Mouse (Mus musculus) CH12.LX (cell line): Measurements from ENCODE around the gene Cnot2. TPM values are rescaled to one million over a fixed set of nuclear protein-coding genes. Genes with fewer than 3 reads are reported as not detected.

Experiments
- DNase-seq: peaks from one replicate; pipeline ENCODE4 v3.0.0-alpha.2; 2013; ENCODE audit errors: extremely low read depth
- H3K27ac ChIP-seq: 2 replicates; pipeline ENCODE4 v1.5.1; 2012; ENCODE audit warnings: low read depth, mild to moderate bottlenecking, control low read depth, moderate library complexity; ENCODE audit not compliant: insufficient read depth
- H3K27me3 ChIP-seq: replicated peaks from 2 replicates; pipeline ENCODE3; 2012; ENCODE audit warnings: inconsistent platforms
- H3K36me3 ChIP-seq, 2 experiments: replicated peaks in 1 of 2; 2 replicates each; pipeline versions ENCODE3 to v1.6.1; 2012; ENCODE audit warnings: inconsistent platforms in 1 of 2, low read length in 1 of 2, mild to moderate bottlenecking in 1 of 2, mixed read lengths in 1 of 2, moderate library complexity in 1 of 2; ENCODE audit not compliant: control insufficient read depth in 1 of 2, insufficient read depth in 1 of 2
- H3K4me1 ChIP-seq, 2 experiments: 2 replicates each; pipeline ENCODE4 v1.6.1; 2012; ENCODE audit warnings: inconsistent platforms in 1 of 2, moderate library complexity in 1 of 2; ENCODE audit not compliant: insufficient read depth in 2 of 2, control insufficient read depth in 1 of 2
- H3K4me2 ChIP-seq: 2 replicates; pipeline ENCODE4 v1.6.1; 2012; ENCODE audit warnings: low read depth, mild to moderate bottlenecking, control low read depth; ENCODE audit not compliant: poor library complexity, insufficient read depth, severe bottlenecking
- H3K4me3 ChIP-seq, 3 experiments: fragments of 150-350 bp in 1 of 3; sonication (generic) in 1 of 3; replicated peaks in 1 of 3; 2 replicates each; pipeline versions ENCODE3 to v1.5.1; 2011 to 2012; ENCODE audit warnings: low read depth in 2 of 3, low read length in 2 of 3, mild to moderate bottlenecking in 2 of 3, moderate library complexity in 2 of 3, control low read depth in 1 of 3, improper control_type of control experiment in 1 of 3, inconsistent platforms in 1 of 3, mixed read lengths in 1 of 3; ENCODE audit not compliant: poor library complexity in 1 of 3
- H3K79me2 ChIP-seq: replicated peaks from 2 replicates; pipeline ENCODE4 v1.6.1; 2012; ENCODE audit warnings: mild to moderate bottlenecking, moderate library complexity; ENCODE audit not compliant: control insufficient read depth, poor library complexity, insufficient read depth, severe bottlenecking; ENCODE audit errors: extremely low read depth
- H3K9ac ChIP-seq: 2 replicates; pipeline ENCODE4 v1.6.1; 2012; ENCODE audit warnings: low read depth, mild to moderate bottlenecking, control low read depth, moderate library complexity; ENCODE audit not compliant: insufficient read depth
- H3K9me3 ChIP-seq: replicated peaks from 2 replicates; pipeline ENCODE3; 2012; ENCODE audit warnings: low read length, inconsistent platforms, mixed read lengths
- CHD2 ChIP-seq: IDR thresholded peaks from 2 replicates; pipeline ENCODE4 v1.6.1; 2011; ENCODE audit warnings: low read length, improper control_type of control experiment
- CTCF ChIP-seq, 2 experiments: IDR thresholded peaks in 1 of 2; conservative IDR thresholded peaks in 1 of 2; 2 replicates each; pipeline ENCODE4 v1.5.1; 2011 to 2012; ENCODE audit warnings: low read depth in 2 of 2, low read length in 2 of 2, improper control_type of control experiment in 1 of 2, inconsistent platforms in 1 of 2, mild to moderate bottlenecking in 1 of 2, moderate library complexity in 1 of 2
- E2F4 ChIP-seq: IDR thresholded peaks from 2 replicates; pipeline ENCODE4 v1.6.1; 2011; ENCODE audit warnings: low read depth, low read length, improper control_type of control experiment; ENCODE audit not compliant: insufficient replicate concordance
- EP300 ChIP-seq: IDR thresholded peaks from 2 replicates; pipeline ENCODE4 v1.6.1; 2011; ENCODE audit warnings: low read length, improper control_type of control experiment
- GABPA ChIP-seq: IDR thresholded peaks from 2 replicates; pipeline ENCODE4 v1.6.1; 2012; ENCODE audit warnings: low read depth, low read length, improper control_type of control experiment, inconsistent platforms; ENCODE audit not compliant: insufficient replicate concordance
- HCFC1 ChIP-seq: IDR thresholded peaks from 2 replicates; pipeline ENCODE4 v1.6.1; 2012; ENCODE audit warnings: low read depth, mild to moderate bottlenecking, inconsistent platforms, low read length, improper control_type of control experiment
- JUN ChIP-seq: IDR thresholded peaks from 2 replicates; pipeline ENCODE4 v1.6.1; 2011; ENCODE audit warnings: low read depth, mild to moderate bottlenecking, low read length, improper control_type of control experiment, moderate library complexity; ENCODE audit not compliant: insufficient read depth
- MAZ ChIP-seq: IDR thresholded peaks from 2 replicates; pipeline ENCODE4 v1.6.1; 2012; ENCODE audit warnings: low read depth, mild to moderate bottlenecking, inconsistent platforms, low read length, improper control_type of control experiment, moderate library complexity
- MYC ChIP-seq: IDR thresholded peaks from 2 replicates; pipeline ENCODE4 v1.6.1; 2011; ENCODE audit warnings: low read depth, mild to moderate bottlenecking, improper control_type of control experiment, low read length
- NELFE ChIP-seq: IDR thresholded peaks from 2 replicates; pipeline ENCODE4 v1.6.1; 2011; ENCODE audit warnings: low read depth, low read length, improper control_type of control experiment
- RCOR1 ChIP-seq: conservative IDR thresholded peaks from 2 replicates; pipeline ENCODE4 v1.6.1; 2012; ENCODE audit warnings: low read depth, mild to moderate bottlenecking, inconsistent platforms, low read length, improper control_type of control experiment
- SIN3A ChIP-seq: IDR thresholded peaks from 2 replicates; pipeline ENCODE4 v1.6.1; 2012; ENCODE audit warnings: low read length, improper control_type of control experiment, inconsistent platforms
- SMC3 ChIP-seq: IDR thresholded peaks from 2 replicates; pipeline ENCODE4 v1.6.1; 2011; ENCODE audit warnings: low read depth, low read length, improper control_type of control experiment
- USF1 ChIP-seq: IDR thresholded peaks from 2 replicates; pipeline ENCODE4 v1.6.1; 2014; ENCODE audit warnings: low read depth, mild to moderate bottlenecking, inconsistent platforms, low read length, improper control_type of control experiment
- ZMIZ1 ChIP-seq: IDR thresholded peaks from 2 replicates; pipeline ENCODE4 v1.6.1; 2012; ENCODE audit warnings: low read depth, mild to moderate bottlenecking, inconsistent platforms, low read length, improper control_type of control experiment
- dilution Hi-C: fragments of 300-500 bp; cut with MboI; formaldehyde crosslinking; loops from 2 replicates; pipeline ENCODE4 v1.14.3; 2020; ENCODE audit warnings: low sequenced_read_pairs; ENCODE audit not compliant: extremely low pct_unique_long_range_greater_than_20kb, extremely low pct_ligation_motif_present
- in situ Hi-C: fragments of 300-500 bp; cut with MboI; formaldehyde crosslinking; loops from 3 replicates; pipeline ENCODE4 v1.14.3; 2019; ENCODE audit warnings: low sequenced_read_pairs, low pct_ligation_motif_present, low pct_unique_long_range_greater_than_20kb, mixed read lengths
- polyA plus RNA-seq: library from polyadenylated mRNA; unstranded; fragments of >175 nt; gene quantifications from 2 replicates; pipeline ENCODE4 v1.2.1, GENCODE M21; 2012; ENCODE audit warnings: low read depth; ENCODE audit not compliant: insufficient read length
- total RNA-seq, 2 experiments: library from RNA; depleted of rRNA; stranded (reverse); fragments of 300-350 nt in 1 of 2; fragments of >200 nt in 1 of 2; gene quantifications; 2 replicates each; pipeline ENCODE4 v1.2.3; 2012 to 2014

The Cnot2 gene
- total and polyA plus RNA-seq, 3 experiments, result 69.5 to 150 (median 97.0) TPM

GRCm38 (mm10) chr10:116628926-116629325, 47.6 kb upstream of the Cnot2 start:
- H3K4me1 ChIP-seq, result no peaks in the 10 kb centered on the region
- H3K9me3 ChIP-seq, result no peaks in the 10 kb centered on the region
- dilution Hi-C loops, result no loop called here
- no peaks in the 10 kb centered on the region for H3K79me2 ChIP-seq
- no peak for TF ChIP-seq SMC3
- TF ChIP-seq SIN3A, result no peak
- no peak for TF ChIP-seq CHD2
- TF ChIP-seq CTCF (conservative IDR thresholded peaks at IDR 0.05 in 1 of 2, IDR thresholded peaks at IDR 0.05 in 1 of 2; ENCODE audit: low read depth in 2 of 2, low read length in 2 of 2), result no peak
- no peak for TF ChIP-seq JUN
- TF ChIP-seq HCFC1, result no peak
- TF ChIP-seq E2F4, result no peak
- no peak for TF ChIP-seq MYC
- no peak for TF ChIP-seq NELFE
- no peak overlapping the region for H3K4me2 ChIP-seq
- no peaks in the 10 kb centered on the region for H3K36me3 ChIP-seq
- no peak for DNase-seq
- in situ Hi-C loops, result no loop called here
- no peaks in the 10 kb centered on the region for H3K27me3 ChIP-seq
- H3K27ac ChIP-seq, result no peak overlapping the region
- H3K9ac ChIP-seq, result no peak overlapping the region
- no peak overlapping the region for H3K4me3 ChIP-seq

DNA sequence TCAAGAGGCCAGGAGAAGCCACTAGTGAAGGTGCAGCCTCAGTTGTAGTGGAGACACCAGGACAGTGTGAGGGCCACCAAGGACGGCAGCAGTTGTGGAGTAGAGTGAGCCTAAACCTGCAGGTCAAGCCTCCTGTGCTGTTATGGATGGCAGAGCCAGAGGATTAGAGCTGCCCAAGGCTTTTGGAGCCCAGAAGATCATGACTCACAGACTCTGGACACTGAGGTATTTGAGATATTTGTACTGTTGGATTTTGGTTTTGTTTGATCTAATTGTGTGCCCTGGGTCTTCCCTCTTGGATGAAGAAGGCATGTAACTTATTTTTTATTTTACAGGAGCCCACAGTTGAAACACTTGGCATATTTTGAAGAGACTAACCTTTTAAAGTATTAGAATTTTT, 44.7 kb upstream of the Cnot2 start:
- no peak overlapping the region for H3K4me2 ChIP-seq
- dilution Hi-C loops, result no loop called here
- no peaks in the 10 kb centered on the region for H3K36me3 ChIP-seq
- H3K27ac ChIP-seq, result no peak overlapping the region
- DNase-seq, result no peak
- TF ChIP-seq NELFE (no peak), USF1 (no peak), ZMIZ1 (no peak), RCOR1 (no peak), CTCF (conservative IDR thresholded peaks at IDR 0.05 in 1 of 2, IDR thresholded peaks at IDR 0.05 in 1 of 2; ENCODE audit: low read depth in 2 of 2, low read length in 2 of 2) (no peak), MAZ (no peak), GABPA (no peak), E2F4 (no peak), EP300 (no peak), SIN3A (no peak)
- no peaks in the 10 kb centered on the region for H3K79me2 ChIP-seq
- H3K4me1 ChIP-seq, result no peaks in the 10 kb centered on the region
- no peak overlapping the region for H3K4me3 ChIP-seq
- no peaks in the 10 kb centered on the region for H3K27me3 ChIP-seq
- in situ Hi-C loops, result no loop called here
- peaks cover 9% of the 10 kb centered on the region for H3K9me3 ChIP-seq
- H3K9ac ChIP-seq, result no peak overlapping the region
